8 mouse cellular contexts compared by ENCODE assay signal in genomic region chr10:93272986-93273982, GRCm38 (mm10). TPM values are rescaled to one million over a fixed set of nuclear protein-coding genes. Genes with fewer than 3 reads are reported as not detected.
DNase-seq lines count a peak whose midpoint lies in the region; ATAC-seq and TF ChIP-seq lines count a peak whose summit lies in the region.

No protein-coding gene starts in this region.

- H3K4me1 ChIP-seq in hindbrain, embryonic 13.5 days (replicated peaks), result peaks cover 58% of the 10 kb centered on the region
- peaks cover 27% of the 10 kb centered on the region for H3K4me1 ChIP-seq in hindbrain, embryonic 14.5 days (replicated peaks; ENCODE audit: control insufficient read depth, insufficient read depth, low read length)
- H3K4me1 ChIP-seq in bone marrow macrophage, adult 2 months (ENCODE audit: control insufficient read depth, insufficient read depth, low read length), result peaks cover 59% of the 10 kb centered on the region
- peaks cover 46% of the 10 kb centered on the region for H3K4me1 ChIP-seq in neural tube, embryonic 15.5 days

- no peak overlapping the region for H3K4me2 ChIP-seq in hindbrain, embryonic 13.5 days
- H3K4me2 ChIP-seq in hindbrain, embryonic 14.5 days (replicated peaks), result no peak overlapping the region
- H3K4me2 ChIP-seq in neural tube, embryonic 15.5 days, result no peak overlapping the region

- H3K4me3 ChIP-seq in hindbrain, embryonic 13.5 days, result no peak overlapping the region
- no peak overlapping the region for H3K4me3 ChIP-seq in hindbrain, embryonic 14.5 days (replicated peaks; ENCODE audit: low read length)
- H3K4me3 ChIP-seq in bone marrow macrophage, adult 2 months (ENCODE audit: insufficient read depth, low read length), result no peak overlapping the region
- no peak overlapping the region for H3K4me3 ChIP-seq in neural tube, embryonic 15.5 days (replicated peaks)

- TF ChIP-seq POLR2A in bone marrow macrophage, adult 2 months (IDR thresholded peaks at IDR 0.05; ENCODE audit: borderline replicate concordance, low read depth, low read length), result no peak

- 0 out of 2 replicates have a peak, but pooled peaks have one; percentile 10 for TF ChIP-seq CTCF in bone marrow macrophage, adult 2 months (IDR thresholded peaks at IDR 0.05; ENCODE audit: low read depth, low read length)

- no peaks in the 10 kb centered on the region for H3K9me3 ChIP-seq in hindbrain, embryonic 13.5 days
- no peaks in the 10 kb centered on the region for H3K9me3 ChIP-seq in hindbrain, embryonic 14.5 days (ENCODE audit: control insufficient read depth, low read length)
- H3K9me3 ChIP-seq in neural tube, embryonic 15.5 days (replicated peaks), result no peaks in the 10 kb centered on the region

- WGBS in hindbrain, embryonic 13.5 days, result 73% methylated on average over 14 of the region's 14 CpGs
- WGBS in hindbrain, embryonic 14.5 days, result 69% methylated on average over 14 of the region's 14 CpGs
- 70% methylated on average over 14 of the region's 14 CpGs for WGBS in neural tube, embryonic 15.5 days

- no peak overlapping the region for H3K27ac ChIP-seq in hindbrain, embryonic 13.5 days
- H3K27ac ChIP-seq in hindbrain, embryonic 14.5 days, result no peak overlapping the region
- peak overlapping the region; percentile 38 for H3K27ac ChIP-seq in bone marrow macrophage, adult 2 months (ENCODE audit: insufficient read depth, low read depth, low read length)
- H3K27ac ChIP-seq in neural tube, embryonic 15.5 days (replicated peaks), result no peak overlapping the region

- H3K27me3 ChIP-seq in hindbrain, embryonic 13.5 days, result no peaks in the 10 kb centered on the region
- no peaks in the 10 kb centered on the region for H3K27me3 ChIP-seq in hindbrain, embryonic 14.5 days (ENCODE audit: control insufficient read depth, insufficient read depth, low read length)
- no peaks in the 10 kb centered on the region for H3K27me3 ChIP-seq in neural tube, embryonic 15.5 days (replicated peaks)

- DNase-seq in hindbrain, embryonic 14.5 days (ENCODE audit: low spot score), result no peak
- peak; percentile 82 for DNase-seq in CD4-positive, CD25-positive, alpha-beta regulatory T cell, adult 2 months (ENCODE audit: low read depth, low spot score)
- peak; percentile 77 for DNase-seq in lung, postnatal 10 days
- no peak for DNase-seq in urinary bladder, postnatal 10 days (ENCODE audit: low spot score)

- H3K9ac ChIP-seq in hindbrain, embryonic 13.5 days, result 0 out of 2 replicates have a peak overlapping the region, but pooled peaks have one; percentile 9
- no peak overlapping the region for H3K9ac ChIP-seq in hindbrain, embryonic 14.5 days
- H3K9ac ChIP-seq in neural tube, embryonic 15.5 days (replicated peaks), result no peak overlapping the region

- no peak for ATAC-seq in hindbrain, embryonic 13.5 days (ENCODE audit: low FRiP score)
- ATAC-seq in hindbrain, embryonic 14.5 days (ENCODE audit: low FRiP score), result no peak
- no peak for ATAC-seq in neural tube, embryonic 15.5 days (ENCODE audit: low FRiP score)
- ATAC-seq in megakaryocyte-erythroid progenitor cell, adult 5-6 weeks (replicated peaks; ENCODE audit: low FRiP score, low TSS enrichment, poor library complexity, severe bottlenecking), result no peak

- no peaks in the 10 kb centered on the region for H3K36me3 ChIP-seq in hindbrain, embryonic 13.5 days
- H3K36me3 ChIP-seq in hindbrain, embryonic 14.5 days (replicated peaks; ENCODE audit: control insufficient read depth, insufficient read depth), result no peaks in the 10 kb centered on the region
- H3K36me3 ChIP-seq in neural tube, embryonic 15.5 days, result no peaks in the 10 kb centered on the region

RNA-seq across cellular contexts. Expression of gene Elk3, which starts 37.7 kb away (rescaled TPM):
- 10.4 and 13.0 TPM in 2 replicates for polyA plus RNA-seq in hindbrain, embryonic 13.5 days (2015; fragmentation: Nextera tagmentation; extraction: Ambion mirVana)
- 7.9 and 11.3 TPM in 2 replicates for polyA plus RNA-seq in hindbrain, embryonic 14.5 days (2014; fragmentation: Nextera tagmentation; extraction: Ambion mirVana)
- 57.2 and 65.1 TPM in 2 replicates for polyA plus RNA-seq in bone marrow macrophage, adult 2 months (2012; ENCODE audit: insufficient read depth, insufficient read length, missing spikeins)
- polyA plus RNA-seq in neural tube, embryonic 15.5 days (2015; fragmentation: Nextera tagmentation; extraction: Ambion mirVana), result 8.6 and 10.1 TPM in 2 replicates
- total RNA-seq in megakaryocyte-erythroid progenitor cell, adult 5-6 weeks (2014; fragmentation: Nextera tagmentation), result 8.7 and 8.9 TPM in 2 replicates
- total RNA-seq in megakaryocyte-erythroid progenitor cell, adult 5-6 weeks (2017), result 6.8 and 7.2 TPM in 2 replicates

Comparison
In these comparisons a context has a peak if more than half of its experiments do, and no peak if none do; other contexts are left out.
1. DNase-seq: peak in CD4-positive, CD25-positive, alpha-beta regulatory T cell, adult 2 months (single experiment) and lung, postnatal 10 days (single experiment); none in hindbrain, embryonic 14.5 days (single experiment) and urinary bladder, postnatal 10 days (single experiment).